In the genomic region with DNA sequence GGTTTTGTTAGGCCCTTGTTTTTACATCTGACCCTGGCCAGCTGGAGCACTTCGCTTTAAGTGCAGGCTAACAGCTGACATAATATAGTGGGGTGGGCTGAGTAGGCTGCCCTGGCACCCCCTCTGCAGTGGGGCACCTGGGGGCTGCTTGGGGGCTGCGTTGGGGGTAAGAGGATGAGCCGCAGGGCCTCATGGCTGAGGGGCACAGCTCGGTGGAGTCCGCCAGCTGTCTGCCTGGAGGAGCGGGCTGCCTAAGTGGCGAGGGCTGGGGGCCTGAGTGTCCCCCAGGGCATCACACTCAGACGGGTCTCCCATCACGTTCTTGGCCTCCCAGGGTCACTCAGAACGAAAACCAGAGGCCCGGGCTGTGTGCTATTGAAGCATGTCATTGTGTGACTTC, we compare ENCODE assay signal across 12 mouse cellular contexts. TPM values are rescaled to one million over a fixed set of nuclear protein-coding genes. Genes with fewer than 3 reads are reported as not detected.
DNase-seq lines count a peak whose midpoint lies in the region; ATAC-seq lines count a peak whose summit lies in the region.
"Had no signal": no experiment of that assay in that cellular context is flagged by ENCODE, and none has a peak within 500 bp of the region (broad histone marks: within the 10 kb centered on the region; RNA-seq: fewer than 3 reads in every experiment).

No protein-coding gene starts in this region.

- H3K9me3 ChIP-seq in heart, embryonic 11.5 days (replicated peaks; ENCODE audit: control insufficient read depth, low read length): no peaks in the 10 kb centered on the region
- no peaks in the 10 kb centered on the region for H3K9me3 ChIP-seq in kidney, embryonic 16.5 days (ENCODE audit: low read length)
- H3K9me3 ChIP-seq in embryonic facial prominence, embryonic 11.5 days (replicated peaks; ENCODE audit: control insufficient read depth, low read length): no peaks in the 10 kb centered on the region
- H3K9me3 ChIP-seq in limb, embryonic 10.5 days (replicated peaks): no peaks in the 10 kb centered on the region

- H3K9ac ChIP-seq in heart, embryonic 11.5 days (ENCODE audit: low read depth, low read length): no peak overlapping the region
- 0 out of 2 replicates have a peak overlapping the region, but pooled peaks have one; percentile 9 for H3K9ac ChIP-seq in kidney, embryonic 16.5 days (replicated peaks; ENCODE audit: low read length)
- H3K9ac ChIP-seq in embryonic facial prominence, embryonic 11.5 days (replicated peaks; ENCODE audit: low read length): no peak overlapping the region

- H3K4me1 ChIP-seq in heart, embryonic 11.5 days (ENCODE audit: control insufficient read depth, insufficient read depth, low read length): peaks cover 29% of the 10 kb centered on the region
- H3K4me1 ChIP-seq in kidney, embryonic 16.5 days (ENCODE audit: insufficient read depth, low read length): peaks cover 25% of the 10 kb centered on the region
- H3K4me1 ChIP-seq in embryonic facial prominence, embryonic 11.5 days (ENCODE audit: control insufficient read depth, insufficient read depth, low read length): peaks cover 7% of the 10 kb centered on the region; the same call in 1 of the 2 replicates
- peaks cover 47% of the 10 kb centered on the region for H3K4me1 ChIP-seq in limb, embryonic 10.5 days

- H3K27me3 ChIP-seq in heart, embryonic 11.5 days (ENCODE audit: control insufficient read depth, insufficient read depth, low read length): no peaks in the 10 kb centered on the region
- H3K27me3 ChIP-seq in kidney, embryonic 16.5 days (ENCODE audit: insufficient read depth, low read length): no peaks in the 10 kb centered on the region
- H3K27me3 ChIP-seq in embryonic facial prominence, embryonic 11.5 days (ENCODE audit: control insufficient read depth, insufficient read depth, low read length): no peaks in the 10 kb centered on the region
- peaks cover 4% of the 10 kb centered on the region for H3K27me3 ChIP-seq in limb, embryonic 10.5 days (ENCODE audit: low read depth, poor library complexity, severe bottlenecking)

- peak overlapping the region; percentile 62 for H3K27ac ChIP-seq in heart, embryonic 11.5 days (ENCODE audit: low read depth, low read length)
- H3K27ac ChIP-seq in kidney, embryonic 16.5 days (ENCODE audit: low read length): no peak overlapping the region
- no peak overlapping the region for H3K27ac ChIP-seq in embryonic facial prominence, embryonic 11.5 days (replicated peaks; ENCODE audit: low read depth, low read length)
- peak overlapping the region; percentile 73 for H3K27ac ChIP-seq in limb, embryonic 10.5 days

- no peaks in the 10 kb centered on the region for H3K36me3 ChIP-seq in heart, embryonic 11.5 days (ENCODE audit: control insufficient read depth, insufficient read depth, low read length)
- no peaks in the 10 kb centered on the region for H3K36me3 ChIP-seq in kidney, embryonic 16.5 days (ENCODE audit: insufficient read depth, low read length)
- H3K36me3 ChIP-seq in embryonic facial prominence, embryonic 11.5 days (replicated peaks; ENCODE audit: control insufficient read depth, insufficient read depth, low read depth, low read length): no peaks in the 10 kb centered on the region
- no peaks in the 10 kb centered on the region for H3K36me3 ChIP-seq in limb, embryonic 10.5 days

- intact Hi-C loops in heart, postnatal 25 days (cut with DNase I): no loop called here

- ATAC-seq in heart, embryonic 11.5 days (replicated peaks; ENCODE audit: insufficient number of reproducible peaks, low FRiP score, low TSS enrichment): no peak
- 0 out of 2 replicates have a peak, but pooled peaks have one; percentile 13 for ATAC-seq in kidney, embryonic 16.5 days (ENCODE audit: low FRiP score, low TSS enrichment)
- peak; percentile 32; the same call in 1 of the 2 replicates for ATAC-seq in embryonic facial prominence, embryonic 11.5 days (replicated peaks; ENCODE audit: insufficient number of reproducible peaks, low FRiP score, low TSS enrichment, low read depth)
- ATAC-seq: activated CD4-positive, CD25-positive, alpha-beta regulatory T cell, adult 4 months; intestine, embryonic 16.5 days; lung, postnatal 0 days had no signal

- H3K4me3 ChIP-seq in heart, embryonic 11.5 days (ENCODE audit: low read depth, low read length): no peak overlapping the region
- no peak overlapping the region for H3K4me3 ChIP-seq in kidney, embryonic 16.5 days (ENCODE audit: low read length)
- H3K4me3 ChIP-seq in embryonic facial prominence, embryonic 11.5 days (ENCODE audit: low read depth, low read length): no peak overlapping the region
- H3K4me3 ChIP-seq in limb, embryonic 10.5 days: no peak overlapping the region

- WGBS in heart, embryonic 11.5 days (ENCODE audit: insufficient replicate concordance): 48% methylated on average over 11 of the region's 11 CpGs
- 21% methylated on average over 11 of the region's 11 CpGs for WGBS in kidney, embryonic 16.5 days
- 44% methylated on average over 11 of the region's 11 CpGs for WGBS in embryonic facial prominence, embryonic 11.5 days
- WGBS in limb, embryonic 10.5 days: 65% methylated on average over 11 of the region's 11 CpGs

- H3K4me2 ChIP-seq in heart, embryonic 11.5 days: no peak overlapping the region; the same call in 1 of the 2 replicates
- H3K4me2 ChIP-seq in kidney, embryonic 16.5 days (replicated peaks; ENCODE audit: low read depth, low read length): no peak overlapping the region
- H3K4me2 ChIP-seq in embryonic facial prominence, embryonic 11.5 days (ENCODE audit: low read depth, low read length): no peak overlapping the region

- no peak for DNase-seq in heart, postnatal 25 days (ENCODE audit: low spot score)
- DNase-seq in kidney, postnatal 36 days: no peak
- peak; percentile 31 for DNase-seq in embryonic facial prominence, embryonic 11.5 days (ENCODE audit: low spot score)
- no peak for DNase-seq in limb, embryonic 10.5 days (ENCODE audit: low spot score)
- DNase-seq in ovary, postnatal 36 days (ENCODE audit: low spot score): no peak
- DNase-seq: cerebellum, adult 18-20 months; thymus, postnatal 4 days had no signal

RNA-seq across cellular contexts. Expression of a gene that starts 53.3 kb away (rescaled TPM):
- polyA plus RNA-seq in heart, embryonic 11.5 days (2014; fragmentation: Nextera tagmentation; extraction: Ambion mirVana): 9.2 and 12.1 TPM in 2 replicates
- total RNA-seq in heart, postnatal 25 days (2021): 10 to 100 TPM; 37.4 to 37.7 TPM
- polyA plus RNA-seq in kidney, embryonic 16.5 days (2015; fragmentation: Nextera tagmentation; extraction: Ambion mirVana): 9.2 and 9.8 TPM in 2 replicates
- polyA plus RNA-seq in embryonic facial prominence, embryonic 11.5 days (2014; fragmentation: Nextera tagmentation; extraction: Ambion mirVana): 0.81 and 1.5 TPM in 2 replicates
- 0.94 and 1.0 TPM in 2 replicates for polyA plus RNA-seq in limb, embryonic 10.5 days (2016; fragmentation: Nextera tagmentation; extraction: Ambion mirVana)
- polyA plus RNA-seq: activated CD4-positive, CD25-positive, alpha-beta regulatory T cell, adult 4 months had no signal

Comparison
In these comparisons a context has a peak if more than half of its experiments do, and no peak if none do; other contexts are left out.
1. H3K27ac ChIP-seq: peak in heart, embryonic 11.5 days (single experiment) and limb, embryonic 10.5 days (single experiment); none in kidney, embryonic 16.5 days (single experiment) and embryonic facial prominence, embryonic 11.5 days (single experiment).